Mouse (Mus musculus) midbrain, embryonic 16.5 days (tissue): ENCODE measurements around the gene Mmp15. TPM values are rescaled to one million over a fixed set of nuclear protein-coding genes. Genes with fewer than 3 reads are reported as not detected.
A peak's percentile ranks its signal among the peaks of the same experiment; 100 is the strongest.

ENCODE experiments used
- ATAC-seq: fragments of 200-750 bp; cut with Nextera tagmentation; 2 replicates; pipeline ENCODE4 v1.8.0; 2017; ENCODE audit warnings: moderate TSS enrichment
- H3K27ac ChIP-seq: fragments of 300-500 bp; sonication (generic); 2 replicates; pipeline ENCODE4 v1.5.1; 2014; ENCODE audit warnings: mild to moderate bottlenecking, low read length, mixed read lengths
- H3K27me3 ChIP-seq: fragments of 300-500 bp; sonication (generic); 2 replicates; pipeline ENCODE4 v1.6.1; 2014; ENCODE audit warnings: low read depth, low read length, mixed read lengths; ENCODE audit not compliant: control insufficient read depth, insufficient read depth
- H3K36me3 ChIP-seq: fragments of 300-500 bp; sonication (generic); 2 replicates; pipeline ENCODE4 v1.6.1; 2014; ENCODE audit warnings: mild to moderate bottlenecking, low read length, moderate library complexity, mixed read lengths; ENCODE audit not compliant: control insufficient read depth, insufficient read depth
- H3K4me1 ChIP-seq: fragments of 300-500 bp; sonication (generic); 2 replicates; pipeline ENCODE4 v1.6.1; 2014; ENCODE audit warnings: mild to moderate bottlenecking, low read length, mixed read lengths; ENCODE audit not compliant: control insufficient read depth, insufficient read depth
- H3K4me2 ChIP-seq: fragments of 300-500 bp; sonication (generic); 2 replicates; pipeline ENCODE4 v1.6.1; 2014; ENCODE audit warnings: mild to moderate bottlenecking, low read length, mixed read lengths
- H3K4me3 ChIP-seq: fragments of 300-500 bp; sonication (generic); 2 replicates; pipeline ENCODE4 v1.5.1; 2014; ENCODE audit warnings: low read depth, mild to moderate bottlenecking, low read length, moderate library complexity, mixed read lengths
- H3K9ac ChIP-seq: fragments of 300-500 bp; sonication (generic); 2 replicates; pipeline ENCODE4 v1.6.1; 2014; ENCODE audit warnings: low read depth, low read length, mixed read lengths
- H3K9me3 ChIP-seq: fragments of 300-500 bp; sonication (generic); replicated peaks from 2 replicates; pipeline ENCODE4 v1.6.1; 2014; ENCODE audit warnings: mild to moderate bottlenecking, low read length, mixed read lengths; ENCODE audit not compliant: control insufficient read depth, poor library complexity, severe bottlenecking
- WGBS: fragments of 180-500 bp; shearing (Covaris S2); extraction: QIAGEN DNeasy Blood & Tissue Kit; methylation state at CpG from one replicate; pipeline ENCODE4 v1.1.7; 2014; 5-methylcytosine and 5-hydroxymethylcytosine counted together
- polyA plus RNA-seq: library from polyadenylated mRNA; unstranded; fragments of >200 nt; fragmentation: Nextera tagmentation; extraction: Ambion mirVana; gene quantifications from 2 replicates; pipeline ENCODE4 v1.2.1, GENCODE M21; 2015

Gene Mmp15
- polyA plus RNA-seq, 1 experiment from 2014 or later = 14.1 TPM

DNA sequence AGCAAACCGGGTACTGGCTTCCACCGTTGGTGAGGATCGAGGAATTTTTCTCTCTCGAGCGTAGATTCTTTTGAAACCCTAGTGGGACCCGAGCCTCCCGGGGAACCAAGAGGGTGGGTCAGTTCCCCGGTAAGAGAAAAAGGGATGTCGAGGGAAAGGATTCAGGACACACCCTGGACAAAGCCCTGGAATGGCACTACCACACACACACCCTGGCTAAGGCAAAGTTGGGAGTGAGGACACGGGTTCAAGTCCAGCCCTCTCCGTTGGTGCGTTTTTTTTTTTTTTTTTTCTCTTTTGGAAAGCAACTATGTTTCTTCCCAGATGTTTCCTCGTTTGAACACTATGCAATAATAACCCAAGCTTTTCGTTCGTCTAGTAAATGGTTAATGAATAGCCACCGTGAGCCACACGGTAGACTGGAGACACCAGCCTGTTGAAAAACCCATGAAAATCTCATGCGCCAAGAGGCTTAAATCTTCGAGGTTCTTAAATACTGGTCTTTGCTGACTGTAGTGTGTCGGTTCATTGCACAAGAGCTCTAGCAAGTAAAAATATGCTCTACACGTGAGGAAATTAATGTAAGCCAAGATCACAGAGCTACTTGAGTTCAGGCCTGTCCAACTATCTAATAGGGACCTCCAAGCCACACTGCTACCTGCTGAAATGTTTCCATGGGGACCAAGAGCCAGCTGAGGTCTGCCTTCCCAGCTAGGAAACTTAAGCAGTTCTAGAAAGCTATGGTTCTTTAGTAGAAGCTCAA is 19.4 kb upstream of the Mmp15 start:
- H3K27me3 ChIP-seq = no peaks in the 10 kb centered on the region
- H3K4me3 ChIP-seq = peak overlapping the region; percentile 79
- H3K4me1 ChIP-seq = peaks cover 19% of the 10 kb centered on the region
- no peaks in the 10 kb centered on the region for H3K9me3 ChIP-seq
- 27% methylated on average over 21 of the region's 21 CpGs for WGBS
- peak overlapping the region; percentile 95 for H3K9ac ChIP-seq
- peaks cover 22% of the 10 kb centered on the region for H3K36me3 ChIP-seq
- peak overlapping the region; percentile 94 for H3K27ac ChIP-seq
- H3K4me2 ChIP-seq = peak overlapping the region; percentile 64
- ATAC-seq = no peak; the same call in none of the 2 replicates

DNA sequence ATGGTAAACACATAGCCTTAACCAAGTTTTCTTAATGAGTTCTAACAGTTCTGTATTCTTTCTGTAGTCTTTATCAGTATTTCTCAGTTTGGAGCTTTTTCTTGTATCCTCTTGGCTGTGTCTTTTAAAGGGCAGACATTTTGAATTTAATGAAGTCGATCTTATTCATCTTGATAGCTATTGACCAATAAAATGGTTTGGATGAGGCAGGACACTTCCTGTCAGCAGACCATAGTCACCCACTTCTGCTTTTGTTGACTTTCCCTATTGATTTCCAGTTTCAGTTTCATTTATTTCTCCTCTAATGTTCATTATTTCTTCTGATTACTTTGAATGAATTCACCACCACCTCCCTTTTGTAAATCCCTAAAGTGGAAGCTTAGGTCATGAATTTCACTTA is 16.4 kb upstream of the Mmp15 start:
- no peaks in the 10 kb centered on the region for H3K27me3 ChIP-seq
- no peak overlapping the region for H3K27ac ChIP-seq
- no peaks in the 10 kb centered on the region for H3K9me3 ChIP-seq
- no peak overlapping the region for H3K4me2 ChIP-seq
- ATAC-seq = no peak
- H3K9ac ChIP-seq = no peak overlapping the region
- H3K4me1 ChIP-seq = peaks cover 7% of the 10 kb centered on the region; the same call in 1 of the 2 replicates
- H3K4me3 ChIP-seq = no peak overlapping the region
- peaks cover 2% of the 10 kb centered on the region for H3K36me3 ChIP-seq
- 100% methylated on average over 1 of the region's 1 CpGs for WGBS

DNA sequence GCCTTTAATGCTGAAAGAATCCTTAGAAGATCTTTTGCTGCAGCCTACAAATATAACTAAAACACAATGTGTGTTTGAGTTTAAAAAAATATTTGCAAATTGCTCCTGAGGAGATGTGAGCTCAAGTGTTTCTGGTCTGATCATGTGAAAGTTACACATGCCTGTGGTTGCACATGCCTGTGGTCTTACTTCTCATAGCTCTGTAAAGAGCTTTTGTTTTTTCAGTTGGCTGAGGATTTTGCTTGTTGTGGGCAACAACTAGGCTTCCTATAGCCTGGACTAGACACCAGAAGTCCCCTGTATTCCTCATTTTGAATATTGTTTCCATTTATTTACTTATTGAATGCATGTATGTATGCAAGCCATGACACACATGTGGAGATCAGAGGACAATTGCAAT is 15.7 kb upstream of the Mmp15 start:
- no peak for ATAC-seq
- H3K36me3 ChIP-seq = peaks cover 2% of the 10 kb centered on the region
- H3K4me1 ChIP-seq = peaks cover 7% of the 10 kb centered on the region; the same call in 1 of the 2 replicates
- H3K4me3 ChIP-seq = no peak overlapping the region
- no peaks in the 10 kb centered on the region for H3K27me3 ChIP-seq
- H3K4me2 ChIP-seq = no peak overlapping the region
- no peak overlapping the region for H3K9ac ChIP-seq
- H3K27ac ChIP-seq = no peak overlapping the region
- H3K9me3 ChIP-seq = no peaks in the 10 kb centered on the region

DNA sequence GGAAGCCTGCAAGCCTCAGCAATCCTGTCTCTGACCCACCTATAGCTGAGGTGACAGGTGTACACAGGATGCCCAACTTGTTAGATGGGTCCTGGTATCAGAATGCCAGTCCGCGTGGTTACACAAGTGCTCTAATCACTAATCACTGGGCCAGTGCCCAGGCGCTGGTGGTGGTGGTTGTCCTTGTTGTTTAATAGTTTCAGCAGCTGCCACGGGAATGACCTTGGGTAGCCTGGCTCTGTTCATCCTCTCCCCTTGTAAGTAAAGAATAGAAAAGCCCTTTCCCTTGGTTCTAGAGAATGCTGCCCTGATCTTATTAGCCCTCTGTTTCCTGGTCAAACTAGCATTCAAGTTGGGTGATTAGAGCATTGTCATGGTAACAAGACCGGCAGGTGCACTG is 10.3 kb upstream of the Mmp15 start:
- Histone ChIP-seq H3K9ac (no peak overlapping the region), H3K4me3 (no peak overlapping the region), H3K36me3 (peaks cover 5% of the 10 kb centered on the region; the same call in 1 of the 2 replicates), H3K9me3 (no peaks in the 10 kb centered on the region), H3K4me2 (no peak overlapping the region), H3K27ac (no peak overlapping the region), H3K4me1 (no peaks in the 10 kb centered on the region), H3K27me3 (no peaks in the 10 kb centered on the region)
- ATAC-seq = no peak
- 55% methylated on average over 5 of the region's 5 CpGs for WGBS

DNA sequence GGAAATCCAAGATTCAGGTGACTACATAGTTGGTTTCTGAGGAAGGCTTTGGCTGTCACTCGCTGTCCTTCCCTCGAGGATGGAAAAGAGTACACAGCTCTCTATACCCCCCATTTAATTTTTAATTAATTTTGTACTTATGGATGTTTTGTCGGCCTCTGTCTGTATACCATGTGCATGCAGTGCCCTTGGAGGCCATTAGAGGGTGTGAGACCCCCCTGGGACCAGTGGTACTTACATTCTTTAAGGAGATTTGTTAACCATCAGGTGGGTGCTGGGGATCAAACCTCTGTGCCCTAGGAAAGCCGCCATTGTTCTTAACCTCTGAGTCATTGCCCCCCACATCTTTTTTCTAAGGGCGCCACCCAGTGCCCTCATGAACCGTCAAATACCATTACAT is 7.4 kb upstream of the Mmp15 start:
- H3K4me3 ChIP-seq = no peak overlapping the region
- whole genome bisulfite sequencing = 69% methylated on average over 6 of the region's 6 CpGs
- no peaks in the 10 kb centered on the region for H3K27me3 ChIP-seq
- peaks cover 3% of the 10 kb centered on the region; the same call in 1 of the 2 replicates for H3K36me3 ChIP-seq
- H3K9me3 ChIP-seq = no peaks in the 10 kb centered on the region
- ATAC-seq = no peak
- no peak overlapping the region for H3K9ac ChIP-seq
- H3K4me2 ChIP-seq = no peak overlapping the region
- H3K27ac ChIP-seq = no peak overlapping the region
- peaks cover 9% of the 10 kb centered on the region for H3K4me1 ChIP-seq

DNA sequence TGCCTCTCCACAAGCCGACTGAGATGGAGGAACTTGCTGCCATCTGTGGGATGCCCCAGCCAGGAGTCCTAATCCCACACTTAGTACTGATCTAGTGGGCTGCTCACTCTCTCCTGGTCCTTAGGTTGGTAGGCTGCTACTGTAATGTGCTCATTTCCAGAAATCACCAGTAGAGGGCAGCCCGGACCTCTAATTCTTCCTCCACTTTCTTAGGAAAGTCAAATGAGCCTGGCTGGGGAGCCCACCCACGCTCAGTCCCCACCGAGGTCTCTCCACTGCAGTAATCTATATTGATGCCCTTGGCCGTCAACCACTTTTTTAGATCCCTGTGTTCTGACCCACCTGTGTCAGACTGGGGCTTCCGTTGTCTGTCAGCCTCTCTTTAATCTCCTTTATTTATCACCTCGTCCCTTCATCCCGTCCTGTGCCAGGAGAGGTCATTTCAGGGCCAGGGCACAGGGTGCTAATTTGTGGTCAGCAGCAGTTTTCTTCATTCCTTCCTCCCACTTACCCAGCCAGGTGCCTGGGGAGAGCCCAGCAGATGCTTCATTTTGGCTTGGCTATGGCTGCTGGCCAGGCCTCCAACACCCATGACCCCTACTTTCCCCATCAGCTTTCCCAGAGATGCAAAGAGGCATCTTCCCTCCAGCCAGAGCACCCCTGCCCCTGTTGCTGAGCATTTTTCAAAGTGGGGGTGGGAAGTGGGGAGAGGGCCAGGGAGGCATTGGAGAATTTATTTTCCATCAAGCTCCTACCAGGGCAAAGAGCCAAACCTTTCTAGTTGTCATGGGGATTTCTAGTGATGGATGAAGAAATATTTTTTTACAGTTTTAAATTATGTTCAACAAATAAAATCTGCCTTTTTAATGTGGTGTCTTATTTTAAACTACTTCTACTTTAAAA is 5.2 kb upstream of the Mmp15 start:
- Histone ChIP-seq H3K4me3 (no peak overlapping the region), H3K9me3 (no peaks in the 10 kb centered on the region), H3K27ac (no peak overlapping the region), H3K27me3 (no peaks in the 10 kb centered on the region), H3K36me3 (peaks cover 3% of the 10 kb centered on the region; the same call in 1 of the 2 replicates), H3K9ac (no peak overlapping the region), H3K4me1 (peaks cover 18% of the 10 kb centered on the region), H3K4me2 (no peak overlapping the region)
- ATAC-seq = peak; percentile 40
- 32% methylated on average over 8 of the region's 8 CpGs for WGBS

DNA sequence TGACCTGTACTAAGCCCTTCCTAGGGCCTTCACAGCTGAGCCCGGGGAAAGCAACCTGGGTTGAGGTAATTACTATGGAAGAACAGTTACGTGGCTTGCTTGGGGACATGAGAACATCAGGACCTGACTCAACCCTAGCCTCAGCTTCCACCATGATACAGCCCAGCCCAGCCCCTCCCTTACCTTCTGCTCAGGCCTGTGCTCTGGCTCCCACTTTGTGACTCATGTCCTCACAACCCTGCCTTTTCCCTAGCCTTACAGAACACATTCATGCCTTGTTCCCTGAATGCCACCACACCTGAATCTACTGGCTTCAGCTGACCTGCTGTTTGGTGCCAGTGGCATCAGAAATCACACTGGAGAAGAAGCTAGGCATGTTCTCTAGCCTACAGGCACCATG is 3.7 kb upstream of the Mmp15 start:
- Histone ChIP-seq H3K9ac (no peak overlapping the region), H3K9me3 (no peaks in the 10 kb centered on the region), H3K4me3 (no peak overlapping the region), H3K36me3 (no peaks in the 10 kb centered on the region; the same call in 1 of the 2 replicates), H3K27me3 (no peaks in the 10 kb centered on the region), H3K27ac (no peak overlapping the region), H3K4me1 (peaks cover 18% of the 10 kb centered on the region), H3K4me2 (no peak overlapping the region)
- 95% methylated on average over 2 of the region's 2 CpGs for WGBS
- no peak for ATAC-seq

DNA sequence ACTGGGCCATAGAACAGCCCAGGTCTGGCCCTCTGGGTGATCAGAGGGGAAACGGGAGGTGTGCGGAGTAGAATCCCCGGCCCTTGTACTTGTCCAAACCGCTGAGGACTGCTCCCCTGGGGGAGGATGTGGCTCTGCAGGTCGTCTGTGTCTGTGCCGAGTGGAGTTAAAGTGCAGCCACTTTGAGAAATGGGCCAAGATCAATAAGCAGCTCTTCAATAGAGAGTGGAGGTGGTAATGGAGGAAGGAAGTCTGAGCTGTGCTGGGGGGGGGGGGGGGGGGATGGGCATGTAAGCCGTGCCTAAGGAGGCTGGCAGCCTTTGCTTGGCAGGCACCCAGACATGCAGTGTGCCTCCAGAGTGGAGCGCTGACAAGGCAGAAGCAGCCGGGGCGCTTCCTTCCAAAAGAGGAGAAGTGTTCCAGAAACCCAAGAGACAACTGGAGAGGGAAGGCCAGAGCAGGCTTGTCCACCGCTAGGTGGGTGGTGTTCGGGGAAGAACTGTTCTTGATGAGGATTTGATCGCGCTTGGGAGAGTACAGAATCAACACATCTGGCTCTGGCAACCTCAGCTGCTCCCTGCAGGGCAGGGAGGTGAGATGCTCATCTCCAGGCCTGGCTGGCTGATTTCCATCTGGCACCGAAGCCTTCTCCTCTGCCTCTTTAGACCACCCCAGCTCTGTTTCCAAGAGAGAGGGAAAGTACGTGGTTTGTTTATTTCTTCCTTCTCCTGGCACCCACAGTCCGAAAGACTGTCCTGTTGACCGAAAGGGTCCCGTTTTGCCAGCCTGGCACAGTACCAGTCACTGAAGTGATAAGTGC is 3.0 kb upstream of the Mmp15 start:
- H3K27me3 ChIP-seq = no peaks in the 10 kb centered on the region
- peaks cover 24% of the 10 kb centered on the region for H3K4me1 ChIP-seq
- H3K4me2 ChIP-seq = no peak overlapping the region; the same call in 1 of the 2 replicates
- H3K27ac ChIP-seq = peak overlapping the region; percentile 49; the same call in 1 of the 2 replicates
- H3K36me3 ChIP-seq = no peaks in the 10 kb centered on the region
- H3K9me3 ChIP-seq = no peaks in the 10 kb centered on the region
- no peak overlapping the region for H3K4me3 ChIP-seq
- 48% methylated on average over 19 of the region's 19 CpGs for WGBS
- ATAC-seq = no peak
- no peak overlapping the region for H3K9ac ChIP-seq
